Mouse (Mus musculus): ENCODE measurements around the gene Qsox2.
A peak's percentile ranks its signal among the peaks of the same experiment; 100 is the strongest.

Qsox2 gene

GRCm38 (mm10) chr2:26225242-26225641 is 12.1 kb downstream of the Qsox2 start:
- no peak for DNase-seq (ENCODE audit: extremely low spot score)

DNA sequence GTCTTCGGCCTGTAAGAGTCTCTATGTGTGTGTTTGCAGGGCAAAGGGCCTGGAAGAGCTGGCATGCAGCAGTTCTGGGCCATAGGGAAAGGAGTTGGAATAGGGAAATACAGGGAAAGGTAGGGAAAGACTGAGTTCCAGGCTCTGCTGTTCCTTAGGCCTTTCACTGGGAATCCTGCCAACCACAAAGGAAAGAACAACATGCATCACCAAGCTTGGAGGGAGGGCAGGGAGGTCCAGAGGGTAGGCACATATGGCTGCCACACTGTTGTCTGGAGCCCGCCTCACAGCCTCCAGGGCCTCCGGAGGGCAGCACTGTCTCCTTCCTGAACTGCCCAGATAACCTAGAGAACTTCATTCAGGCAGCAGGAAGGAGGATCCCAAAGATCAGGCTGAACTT is 13.4 kb downstream of the Qsox2 start:
- DNase-seq (ENCODE audit: extremely low spot score), result no peak

- DNase-seq (ENCODE audit: extremely low spot score), result no peak
These were observed 22.8 kb downstream of the Qsox2 start for GRCm38 (mm10) chr2:26214526-26214925.

DNA sequence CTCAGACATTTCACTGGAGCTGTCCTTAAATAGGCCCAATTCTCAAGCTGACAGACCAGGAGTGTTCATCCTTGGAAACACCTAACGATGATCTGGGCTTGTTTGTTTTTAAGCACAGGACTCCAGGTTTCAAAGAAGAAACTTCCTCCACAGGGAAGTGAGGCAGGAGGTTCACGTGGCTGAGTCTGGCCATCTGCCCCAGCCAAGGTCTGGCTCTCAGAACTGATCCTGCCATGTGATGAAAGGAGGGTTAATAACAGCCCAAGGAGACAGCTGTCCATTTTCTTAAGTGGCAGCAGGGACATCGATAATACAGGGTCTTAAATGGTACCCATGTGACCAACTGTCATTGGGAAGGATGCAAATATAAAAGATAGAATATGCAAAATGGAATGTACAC is 27.8 kb downstream of the Qsox2 start:
- no peak for DNase-seq (ENCODE audit: extremely low spot score)

- DNase-seq (ENCODE audit: extremely low spot score), result peak; percentile 92
These were observed 29.1 kb downstream of the Qsox2 start, which contains the start of gene Lhx3 for GRCm38 (mm10) chr2:26208126-26208789. Lhx3 (minus strand) TSS chr2:26208289.

GRCm38 (mm10) chr2:26207559-26207958 is 29.8 kb downstream of the Qsox2 start:
- DNase-seq (ENCODE audit: extremely low spot score), result no peak

GRCm38 (mm10) chr2:26205761-26206160 is 31.6 kb downstream of the Qsox2 start:
- no peak for DNase-seq (ENCODE audit: extremely low spot score)

- peak; percentile 73 for DNase-seq (ENCODE audit: extremely low spot score)
These were observed 32.2 kb downstream of the Qsox2 start for GRCm38 (mm10) chr2:26205126-26205525.

DNA sequence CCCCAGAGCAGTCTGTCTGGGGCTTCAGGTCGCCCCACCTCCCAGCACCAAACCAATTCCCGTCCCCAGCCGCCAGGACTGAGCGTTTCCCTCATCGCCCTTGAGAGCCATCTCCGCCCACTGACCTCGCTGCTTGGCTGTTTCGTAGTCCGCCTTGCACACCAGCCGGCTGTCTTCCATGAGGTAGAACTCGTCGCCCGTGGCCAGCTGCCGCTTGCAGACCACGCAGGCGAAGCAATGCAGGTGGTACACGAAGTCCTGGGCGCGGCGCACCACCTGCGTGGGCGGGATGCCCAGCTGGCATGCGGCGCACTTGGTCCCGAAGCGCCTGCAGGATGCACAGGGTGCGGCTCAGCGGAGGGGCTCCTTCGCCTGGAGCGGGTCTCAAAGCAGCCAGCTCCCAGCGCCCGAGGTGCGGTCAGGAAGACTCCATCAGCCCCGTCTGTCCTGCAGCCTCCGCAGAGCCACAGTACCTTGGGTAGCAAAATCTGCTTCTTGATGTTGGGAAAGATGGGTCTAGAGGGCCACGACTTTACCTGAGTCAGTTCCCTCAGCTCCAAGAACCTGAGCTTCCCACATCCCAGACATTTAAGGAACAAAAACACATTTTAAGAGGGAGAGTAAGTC is 34.4 kb downstream of the Qsox2 start:
- no peak for DNase-seq (ENCODE audit: extremely low spot score)

DNA sequence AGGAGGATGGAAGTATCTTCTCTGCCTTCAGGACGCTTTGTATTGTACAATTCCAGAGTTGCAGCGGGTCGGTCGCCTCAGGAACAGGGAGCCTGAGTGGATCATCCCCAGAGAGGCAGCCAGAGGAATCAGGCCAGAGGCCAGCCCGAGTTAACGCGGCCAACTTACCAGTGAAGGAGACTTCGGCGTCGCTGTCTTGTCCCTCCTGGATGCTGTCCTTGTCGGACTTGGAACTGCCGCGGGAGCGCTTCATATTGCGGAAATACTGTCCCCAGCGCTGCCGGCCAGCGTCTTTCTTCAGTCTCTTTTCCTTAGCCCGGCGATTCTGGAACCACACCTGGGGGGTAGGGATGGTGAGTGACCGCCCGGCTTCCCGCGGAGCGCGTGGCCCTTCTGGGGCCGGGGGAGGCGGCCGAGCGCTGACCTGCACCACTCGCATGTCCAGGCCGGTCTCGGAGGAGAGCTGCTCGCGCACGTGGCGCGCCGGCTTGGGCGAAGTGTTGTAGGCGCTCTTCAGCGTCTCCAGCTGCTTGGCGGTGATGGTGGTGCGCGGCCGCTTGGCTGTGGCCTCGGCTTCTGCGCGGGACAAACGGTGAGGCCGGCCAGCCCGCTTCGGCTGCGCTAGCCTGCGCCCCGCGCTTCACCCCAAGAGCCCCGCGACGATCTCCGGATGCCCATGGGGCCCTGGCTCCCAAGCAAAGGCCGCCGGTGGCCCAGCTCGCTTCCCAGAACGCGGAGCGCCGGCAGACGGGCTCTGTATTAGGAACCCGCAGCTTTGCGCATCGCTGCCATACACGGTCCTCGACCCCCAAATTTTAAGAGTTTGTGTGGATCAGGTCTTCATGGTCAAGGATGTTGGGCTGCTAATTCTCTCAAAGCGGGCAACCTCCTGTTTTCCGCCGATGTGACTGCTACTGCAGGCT is 35.1 kb downstream of the Qsox2 start:
- no peak for DNase-seq (ENCODE audit: extremely low spot score)

DNA sequence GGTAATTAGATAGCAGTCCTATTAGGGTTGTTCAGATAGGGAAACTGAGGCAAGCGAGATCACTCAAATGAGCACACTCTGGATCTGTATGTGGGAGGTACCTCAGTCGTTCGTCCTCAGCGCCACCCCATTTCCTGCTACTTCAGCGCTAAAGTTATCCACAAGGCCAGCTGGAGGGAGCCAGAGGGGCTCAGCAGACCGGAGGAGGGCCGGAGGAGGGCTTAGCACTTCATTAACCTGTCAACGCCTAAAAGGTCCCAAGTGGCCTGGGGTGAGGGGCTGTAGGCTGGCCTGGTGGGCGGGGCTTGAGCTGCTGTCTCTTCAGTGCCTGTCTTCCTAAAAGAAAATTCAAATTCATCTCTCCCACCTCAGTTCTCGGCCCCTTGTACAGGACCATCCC is 38.8 kb downstream of the Qsox2 start:
- DNase-seq (ENCODE audit: extremely low spot score), result peak; percentile 62

DNA sequence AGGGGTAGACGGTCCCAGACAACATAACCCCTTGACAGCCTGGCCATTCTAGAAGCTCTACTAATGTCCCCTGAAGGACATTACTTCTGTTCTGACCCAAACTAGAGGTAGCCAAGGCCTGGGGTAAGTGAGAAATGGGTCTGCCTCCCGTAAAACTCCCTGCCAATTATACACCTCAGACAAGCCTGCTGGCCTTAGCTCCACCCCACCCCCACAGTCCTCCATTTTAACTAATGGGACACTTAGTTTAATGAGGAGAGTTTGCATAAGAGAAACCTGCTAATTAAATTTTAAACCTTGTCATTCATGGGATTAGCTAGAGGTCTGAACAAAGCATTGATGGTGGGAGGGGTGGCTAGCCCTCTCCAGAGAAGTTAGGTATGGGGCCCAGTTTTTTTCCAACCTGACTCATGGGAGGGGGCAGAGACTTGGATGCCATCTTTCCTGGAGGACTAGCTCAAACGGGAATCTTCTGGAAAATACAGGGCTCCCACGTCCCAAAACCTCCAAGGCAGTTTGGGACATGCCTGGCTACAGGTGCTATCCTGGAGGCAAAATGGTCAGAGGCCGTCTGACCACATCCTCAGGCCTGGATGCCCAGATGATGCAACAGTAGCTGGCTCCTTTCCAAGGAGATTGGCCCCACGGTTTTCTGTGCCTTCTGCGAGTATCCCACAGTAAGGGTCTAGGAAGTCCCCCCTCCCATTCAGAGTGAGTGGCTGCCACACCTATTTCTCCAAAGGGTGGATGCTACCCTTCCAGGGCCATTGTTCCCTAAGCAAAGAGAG is 42.6 kb downstream of the Qsox2 start:
- no peak for DNase-seq (ENCODE audit: extremely low spot score)

DNA sequence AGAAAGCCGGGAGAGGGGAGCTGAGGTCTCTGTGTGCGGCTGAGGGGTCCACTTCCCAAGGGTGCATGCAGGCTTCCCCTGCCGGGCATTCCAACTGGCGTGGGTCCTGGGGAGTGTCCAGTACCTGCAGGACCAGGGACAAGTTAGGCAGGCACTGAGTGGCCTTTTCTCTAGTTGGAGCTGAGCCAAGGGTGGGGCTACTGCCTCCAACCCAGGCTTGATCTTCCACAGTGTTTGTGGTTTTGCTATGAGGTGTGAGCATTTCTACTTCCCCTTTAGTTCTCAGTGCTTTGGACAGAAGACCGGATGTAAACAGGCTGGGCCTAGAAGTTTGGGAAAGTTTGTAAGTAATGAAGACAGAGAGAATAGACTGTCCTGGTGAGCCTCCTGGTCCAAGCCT is 48.8 kb downstream of the Qsox2 start:
- DNase-seq (ENCODE audit: extremely low spot score), result no peak

- DNase-seq (ENCODE audit: extremely low spot score), result no peak
These were observed 53.0 kb downstream of the Qsox2 start for GRCm38 (mm10) chr2:26184352-26184751.

DNA sequence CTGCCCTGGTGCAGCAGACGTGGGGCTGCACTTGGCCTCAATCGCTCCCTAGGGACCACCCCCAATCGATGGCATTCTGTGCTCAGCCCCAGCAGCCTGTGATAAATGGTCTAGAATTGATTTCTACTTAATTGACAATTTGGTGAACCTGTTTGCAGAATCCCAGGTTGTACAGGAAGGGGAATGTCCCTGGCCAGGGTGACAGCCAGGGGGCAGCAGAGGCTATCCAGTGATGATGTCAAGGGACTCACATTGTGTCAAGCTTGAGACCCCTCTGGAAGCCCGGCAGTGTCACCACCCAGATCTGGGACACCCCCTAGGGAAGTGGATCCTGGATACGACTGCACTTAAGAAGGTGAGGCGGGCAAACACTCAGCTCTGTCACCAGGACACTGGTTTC is 54.7 kb downstream of the Qsox2 start:
- DNase-seq (ENCODE audit: extremely low spot score), result peak; percentile 54

GRCm38 (mm10) chr2:26177189-26177588 is 60.1 kb downstream of the Qsox2 start:
- no peak for DNase-seq (ENCODE audit: extremely low spot score)

DNA sequence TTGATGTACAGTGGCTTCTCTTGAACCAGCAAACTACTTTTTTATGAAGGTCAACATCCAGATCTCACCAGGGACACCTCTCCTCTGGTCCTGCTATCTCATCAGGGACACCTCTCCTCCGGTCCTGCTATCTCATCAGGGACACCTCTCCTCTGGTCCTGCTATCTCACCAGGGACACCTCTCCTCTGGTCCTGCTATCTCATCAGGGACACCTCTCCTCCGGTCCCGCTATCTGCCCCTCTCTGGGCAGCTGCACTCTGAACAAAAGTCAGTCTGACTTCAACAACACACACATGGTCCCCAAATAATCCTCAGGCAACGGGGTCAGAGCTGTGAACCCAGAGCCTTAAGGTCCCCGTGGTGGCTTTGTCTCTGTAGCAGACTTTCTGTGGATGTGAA is 60.6 kb downstream of the Qsox2 start:
- no peak for DNase-seq (ENCODE audit: extremely low spot score)

- DNase-seq (ENCODE audit: extremely low spot score), result no peak
These were observed 62.1 kb downstream of the Qsox2 start for GRCm38 (mm10) chr2:26175191-26175590.

GRCm38 (mm10) chr2:26172166-26172565 is 65.2 kb downstream of the Qsox2 start:
- DNase-seq (ENCODE audit: extremely low spot score), result no peak

GRCm38 (mm10) chr2:26170376-26170775 is 66.9 kb downstream of the Qsox2 start:
- DNase-seq (ENCODE audit: extremely low spot score), result no peak

DNA sequence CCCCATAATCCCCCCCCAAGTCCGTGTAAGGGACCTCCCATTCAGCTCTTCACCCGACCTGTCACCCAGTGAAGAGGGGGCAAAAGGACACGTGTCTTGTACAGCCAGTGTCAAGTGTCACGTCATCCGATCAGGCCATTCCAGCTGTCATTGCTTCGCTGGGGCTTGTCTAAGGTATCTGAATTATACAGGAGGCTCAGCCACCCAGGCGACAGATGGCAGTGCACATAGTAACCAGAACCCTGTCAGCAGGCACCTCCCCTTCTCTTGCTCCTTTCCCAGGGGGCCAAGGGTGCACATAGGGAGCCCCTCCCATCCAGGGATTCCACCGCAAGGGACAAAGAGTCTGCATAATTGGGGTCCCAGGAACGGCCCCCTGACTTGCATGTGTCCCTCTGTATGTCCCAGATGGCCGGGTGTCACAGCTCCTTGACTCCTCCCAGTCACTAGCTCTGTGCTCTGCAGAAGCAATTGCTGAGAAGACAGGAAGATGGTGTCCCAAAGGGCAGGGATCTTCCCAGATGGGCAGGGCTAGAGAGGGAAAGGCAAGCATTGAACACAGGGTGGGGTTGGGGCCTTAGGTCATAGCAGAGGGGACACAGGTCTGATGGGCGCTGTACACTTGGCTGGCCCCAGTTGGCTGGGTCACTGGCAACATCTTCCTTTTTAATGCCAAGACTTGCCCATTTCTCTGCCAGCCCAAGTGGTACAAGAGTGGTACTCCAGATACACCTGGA is 68.3 kb downstream of the Qsox2 start:
- peak; percentile 32 for DNase-seq (ENCODE audit: extremely low spot score)
